Mouse (Mus musculus): ENCODE data around the gene Cxcr5.

DNA sequence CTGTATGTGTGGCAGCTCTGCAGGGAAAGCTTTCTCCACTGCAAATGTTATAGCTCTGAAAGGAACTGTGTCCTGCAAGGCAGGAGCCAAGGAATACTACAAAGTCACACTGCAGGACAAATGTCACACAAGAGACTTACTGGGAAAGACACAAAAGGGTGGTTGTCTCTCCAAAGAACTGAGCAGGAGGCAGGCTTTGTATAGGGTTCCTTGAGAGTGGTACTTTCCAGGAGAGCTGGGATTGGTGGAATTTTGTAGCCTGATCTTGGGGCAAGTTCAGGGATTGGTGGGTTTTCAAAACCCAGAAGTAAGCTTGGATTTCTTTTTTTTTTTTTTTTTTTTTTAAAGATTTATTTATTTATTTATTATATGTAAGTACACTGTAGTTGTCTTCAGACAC lies 27.4 kb upstream of the Cxcr5 start:
- TF ChIP-seq POLR2A (IDR thresholded peaks at IDR 0.05; ENCODE audit: borderline replicate concordance, extremely low read depth, low read depth, low read length) (no peak), CTCF (IDR thresholded peaks at IDR 0.05; ENCODE audit: insufficient read depth, low read length) (no peak)

Data from lung, adult 2 months (tissue).